Mouse (Mus musculus): Measurements from ENCODE around the gene Sult1c1. TPM values are rescaled to one million over a fixed set of nuclear protein-coding genes. Genes with fewer than 3 reads are reported as not detected.
"Not testable (repeated sequence)": the region's sequence is repeated elsewhere in the genome, so short reads cannot be mapped to it uniquely, and the experiment has no call there.

Gene Sult1c1
- polyA plus RNA-seq (2014; fragmentation: Nextera tagmentation; extraction: Ambion mirVana): not detected in 2 replicates

DNA sequence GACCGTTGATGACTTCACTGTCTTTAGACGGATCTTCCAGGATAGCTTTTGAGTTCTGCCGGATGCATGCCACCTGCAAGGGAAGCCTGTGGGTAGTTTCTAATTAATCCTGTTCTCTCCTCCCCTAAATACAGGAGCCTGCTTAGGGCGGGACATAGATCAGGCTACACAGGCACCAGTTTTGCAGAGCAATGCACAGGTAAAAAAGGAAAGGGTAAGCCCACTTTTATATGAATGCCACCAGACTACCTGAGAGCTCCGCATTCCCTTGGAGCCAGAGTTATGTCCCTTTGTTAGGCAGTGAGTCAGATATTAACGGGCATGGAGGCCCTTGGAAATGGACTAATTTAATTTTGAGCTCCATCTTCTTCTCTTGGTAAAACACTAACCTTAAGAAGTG lies at the start of gene Sult1c1:
Sult1c1 (minus strand) TSS at position 101 of the 400 bp plus-strand sequence.
- Histone ChIP-seq H3K27me3 (ENCODE audit: control insufficient read depth, insufficient read depth, low read length) (no peaks in the 10 kb centered on the region), H3K36me3 (ENCODE audit: control insufficient read depth, insufficient read depth, low read length) (no peaks in the 10 kb centered on the region), H3K4me2 (replicated peaks; ENCODE audit: low read depth, low read length) (no peak within 1 kb of the TSS), H3K27ac (ENCODE audit: low read length) (no peak within 1 kb of the TSS), H3K4me3 (ENCODE audit: low read depth, low read length) (no peak within 1 kb of the TSS), H3K4me1 (ENCODE audit: control insufficient read depth, insufficient read depth, low read length) (no peaks in the 10 kb centered on the region), H3K9me3 (ENCODE audit: control insufficient read depth, low read depth, low read length) (no peaks in the 10 kb centered on the region), H3K9ac (replicated peaks; ENCODE audit: low read depth, low read length) (no peak within 1 kb of the TSS)
- 83% methylated on average over 6 of the region's 6 CpGs for WGBS
- no peak for ATAC-seq (ENCODE audit: insufficient number of reproducible peaks, insufficient read depth, low FRiP score, low read depth)

DNA sequence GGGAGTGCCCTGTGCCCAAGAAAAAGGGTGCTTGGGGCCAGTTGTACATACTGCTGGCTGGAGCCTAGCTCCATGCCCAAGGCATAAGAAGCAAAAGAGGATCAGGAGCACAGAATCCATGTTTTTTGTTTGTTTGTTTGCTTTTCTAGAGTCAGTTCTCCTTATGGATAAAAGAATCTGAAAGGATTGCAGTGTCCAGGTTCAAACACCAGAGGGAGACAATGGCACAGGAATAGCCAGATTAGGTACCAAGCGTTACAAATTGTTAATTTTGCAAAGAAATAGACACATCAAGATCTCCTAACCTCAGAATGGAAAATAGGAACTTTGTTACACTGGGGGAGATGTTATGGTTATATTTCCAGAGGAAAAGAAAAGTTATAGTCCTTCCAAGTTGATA lies 23.7 kb upstream of the Sult1c1 start:
- no peaks in the 10 kb centered on the region for H3K9me3 ChIP-seq (ENCODE audit: control insufficient read depth, low read depth, low read length)
- H3K27ac ChIP-seq (ENCODE audit: low read length): no peak overlapping the region
- ATAC-seq (ENCODE audit: insufficient number of reproducible peaks, insufficient read depth, low FRiP score, low read depth): no peak
- 16% methylated on average over 1 of the region's 1 CpGs for WGBS
- no peaks in the 10 kb centered on the region for H3K27me3 ChIP-seq (ENCODE audit: control insufficient read depth, insufficient read depth, low read length)
- H3K9ac ChIP-seq (replicated peaks; ENCODE audit: low read depth, low read length): no peak overlapping the region
- H3K36me3 ChIP-seq (ENCODE audit: control insufficient read depth, insufficient read depth, low read length): no peaks in the 10 kb centered on the region
- no peaks in the 10 kb centered on the region for H3K4me1 ChIP-seq (ENCODE audit: control insufficient read depth, insufficient read depth, low read length)
- H3K4me2 ChIP-seq (replicated peaks; ENCODE audit: low read depth, low read length): no peak overlapping the region
- no peak overlapping the region for H3K4me3 ChIP-seq (ENCODE audit: low read depth, low read length)

DNA sequence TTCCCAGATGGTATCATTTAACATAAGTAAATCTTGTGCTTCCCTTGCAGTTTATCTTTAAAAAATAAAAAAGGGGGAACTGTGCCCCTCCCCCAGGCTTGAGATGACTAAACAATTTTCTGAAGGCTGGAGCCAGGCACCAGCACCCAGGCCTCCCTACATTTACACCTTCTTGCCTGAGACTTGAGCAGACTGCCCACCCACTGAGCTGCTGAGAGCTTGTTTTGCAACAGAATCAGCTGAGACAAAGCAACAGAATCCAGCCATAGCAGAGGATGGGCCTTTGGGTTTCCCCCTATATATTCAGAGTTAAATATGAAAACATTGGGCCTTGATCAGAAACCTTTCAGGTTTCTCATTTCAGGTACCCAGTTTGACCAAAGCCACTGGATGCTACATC lies 20.7 kb upstream of the Sult1c1 start:
- Histone ChIP-seq H3K27ac (ENCODE audit: low read length) (no peak overlapping the region), H3K36me3 (ENCODE audit: control insufficient read depth, insufficient read depth, low read length) (no peaks in the 10 kb centered on the region), H3K4me2 (replicated peaks; ENCODE audit: low read depth, low read length) (no peak overlapping the region), H3K27me3 (ENCODE audit: control insufficient read depth, insufficient read depth, low read length) (no peaks in the 10 kb centered on the region), H3K9ac (replicated peaks; ENCODE audit: low read depth, low read length) (no peak overlapping the region), H3K4me1 (ENCODE audit: control insufficient read depth, insufficient read depth, low read length) (no peaks in the 10 kb centered on the region), H3K9me3 (ENCODE audit: control insufficient read depth, low read depth, low read length) (no peaks in the 10 kb centered on the region), H3K4me3 (ENCODE audit: low read depth, low read length) (no peak overlapping the region)
- no peak for ATAC-seq (ENCODE audit: insufficient number of reproducible peaks, insufficient read depth, low FRiP score, low read depth)

DNA sequence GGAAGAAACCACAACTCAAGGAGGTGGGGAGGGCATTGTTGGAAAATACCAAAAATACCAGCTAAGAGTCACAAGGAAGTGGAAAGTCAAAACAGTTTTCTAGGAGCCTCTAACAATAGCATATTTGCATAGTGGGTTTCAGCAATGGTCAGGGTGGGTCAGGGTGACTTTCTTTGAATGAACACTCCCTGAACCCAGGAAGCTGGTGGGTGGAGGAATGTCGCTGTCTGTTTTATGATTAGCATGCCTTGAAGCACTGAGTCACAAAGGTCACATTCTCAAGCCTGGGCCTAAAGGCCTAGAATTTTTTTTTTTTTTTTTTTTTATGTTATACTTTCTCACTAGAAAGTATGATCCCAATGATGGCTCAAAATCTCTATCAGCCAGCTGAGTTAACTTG lies 20.1 kb upstream of the Sult1c1 start:
- WGBS: 55% methylated on average over 1 of the region's 1 CpGs
- H3K4me1 ChIP-seq (ENCODE audit: control insufficient read depth, insufficient read depth, low read length); H3K4me3 ChIP-seq (ENCODE audit: low read depth, low read length); H3K27ac ChIP-seq (ENCODE audit: low read length); H3K9me3 ChIP-seq (ENCODE audit: control insufficient read depth, low read depth, low read length); H3K9ac ChIP-seq (replicated peaks; ENCODE audit: low read depth, low read length); H3K27me3 ChIP-seq (ENCODE audit: control insufficient read depth, insufficient read depth, low read length); ATAC-seq (ENCODE audit: insufficient number of reproducible peaks, insufficient read depth, low FRiP score, low read depth); H3K4me2 ChIP-seq (replicated peaks; ENCODE audit: low read depth, low read length); H3K36me3 ChIP-seq (ENCODE audit: control insufficient read depth, insufficient read depth, low read length): not testable (repeated sequence)

DNA sequence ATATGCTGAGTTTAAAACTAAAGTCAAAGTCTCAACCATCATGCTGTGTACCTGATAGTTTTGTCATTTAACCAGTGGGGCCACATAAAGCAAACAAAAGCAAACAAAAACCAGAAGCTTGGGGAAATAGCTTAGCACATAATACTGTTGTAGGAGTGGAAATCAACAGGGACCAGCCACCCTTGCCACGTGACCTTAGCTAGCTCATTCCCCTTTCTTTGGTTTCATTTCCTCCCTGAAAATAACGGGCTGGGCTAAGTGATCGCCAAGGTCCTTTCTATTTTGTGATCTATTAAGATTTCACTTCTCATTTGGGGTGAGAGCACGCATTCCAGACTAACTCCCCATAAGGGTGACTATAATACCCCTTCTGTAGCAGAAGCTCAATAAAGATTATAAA lies 13.0 kb upstream of the Sult1c1 start:
- no peaks in the 10 kb centered on the region for H3K9me3 ChIP-seq (ENCODE audit: control insufficient read depth, low read depth, low read length)
- no peak overlapping the region for H3K27ac ChIP-seq (ENCODE audit: low read length)
- no peak overlapping the region for H3K9ac ChIP-seq (replicated peaks; ENCODE audit: low read depth, low read length)
- WGBS: 81% methylated on average over 4 of the region's 4 CpGs
- H3K4me3 ChIP-seq (ENCODE audit: low read depth, low read length): no peak overlapping the region
- no peaks in the 10 kb centered on the region for H3K36me3 ChIP-seq (ENCODE audit: control insufficient read depth, insufficient read depth, low read length)
- H3K4me1 ChIP-seq (ENCODE audit: control insufficient read depth, insufficient read depth, low read length): no peaks in the 10 kb centered on the region
- no peak for ATAC-seq (ENCODE audit: insufficient number of reproducible peaks, insufficient read depth, low FRiP score, low read depth)
- no peak overlapping the region for H3K4me2 ChIP-seq (replicated peaks; ENCODE audit: low read depth, low read length)
- no peaks in the 10 kb centered on the region for H3K27me3 ChIP-seq (ENCODE audit: control insufficient read depth, insufficient read depth, low read length)

DNA sequence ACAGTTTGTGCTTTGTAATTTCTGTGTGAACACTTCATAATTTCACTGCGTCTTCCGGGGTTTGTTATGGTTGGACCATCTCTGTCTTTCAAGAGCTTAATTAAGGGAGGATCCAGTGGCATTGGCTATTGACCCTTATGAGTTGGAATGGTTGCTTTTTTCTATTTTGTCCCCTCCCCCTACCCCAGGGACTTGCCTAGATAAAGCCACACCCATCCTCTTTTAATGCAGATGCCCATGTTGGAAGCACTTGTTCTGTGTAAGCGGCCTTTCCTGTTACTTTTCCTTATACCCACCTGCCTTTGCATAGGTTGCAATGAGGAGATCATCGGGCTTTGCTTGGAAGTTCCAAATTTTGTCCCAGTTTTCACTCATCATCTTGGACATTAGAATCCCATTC lies 16.9 kb downstream of the Sult1c1 start:
- WGBS: 88% methylated on average over 4 of the region's 4 CpGs

DNA sequence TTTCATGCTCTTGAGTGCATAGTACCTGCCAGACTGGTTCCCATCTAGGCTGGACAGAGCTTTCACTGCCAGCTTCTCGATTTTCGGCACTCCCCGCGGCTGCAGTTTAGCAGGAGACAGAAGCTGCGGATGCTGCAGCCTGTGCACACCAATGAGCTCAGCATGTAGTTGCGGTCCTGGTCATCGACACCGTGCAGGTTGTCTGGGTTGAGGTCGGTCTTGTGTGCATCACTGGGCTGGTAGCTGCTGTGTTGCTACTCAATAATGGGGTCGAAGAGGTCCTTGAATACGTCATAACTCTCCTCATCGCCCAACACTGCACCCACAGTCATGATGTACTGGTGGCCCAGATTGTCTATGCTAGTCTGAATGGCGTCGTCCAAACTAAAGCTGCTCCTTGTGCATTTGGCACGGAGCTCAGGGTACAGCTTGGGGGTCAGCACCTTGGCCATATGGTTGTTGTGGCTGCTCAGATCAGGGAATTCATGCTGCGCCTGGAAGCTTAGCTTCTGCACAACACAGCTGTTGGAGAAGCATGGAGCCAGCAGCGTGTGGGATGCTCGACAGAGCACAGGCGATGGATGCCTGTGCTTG lies 48.8 kb downstream of the Sult1c1 start:
- Histone ChIP-seq H3K27me3 (ENCODE audit: control insufficient read depth, insufficient read depth, low read length) (no peaks in the 10 kb centered on the region), H3K36me3 (ENCODE audit: control insufficient read depth, insufficient read depth, low read length) (no peaks in the 10 kb centered on the region), H3K9me3 (ENCODE audit: control insufficient read depth, low read depth, low read length) (no peaks in the 10 kb centered on the region), H3K9ac (replicated peaks; ENCODE audit: low read depth, low read length) (no peak overlapping the region), H3K4me1 (ENCODE audit: control insufficient read depth, insufficient read depth, low read length) (no peaks in the 10 kb centered on the region), H3K4me2 (replicated peaks; ENCODE audit: low read depth, low read length) (no peak overlapping the region), H3K27ac (ENCODE audit: low read length) (no peak overlapping the region), H3K4me3 (ENCODE audit: low read depth, low read length) (no peak overlapping the region)
- 85% methylated on average over 19 of the region's 19 CpGs for WGBS
- ATAC-seq (ENCODE audit: insufficient number of reproducible peaks, insufficient read depth, low FRiP score, low read depth): no peak

More for the DNA sequence above, 16.9 kb downstream of the Sult1c1 start:
- Histone ChIP-seq H3K27me3 (ENCODE audit: control insufficient read depth, insufficient read depth, low read length) (no peaks in the 10 kb centered on the region), H3K9ac (replicated peaks; ENCODE audit: low read depth, low read length) (no peak overlapping the region), H3K27ac (ENCODE audit: low read length) (no peak overlapping the region), H3K4me2 (replicated peaks; ENCODE audit: low read depth, low read length) (no peak overlapping the region), H3K4me3 (ENCODE audit: low read depth, low read length) (no peak overlapping the region), H3K36me3 (ENCODE audit: control insufficient read depth, insufficient read depth, low read length) (no peaks in the 10 kb centered on the region), H3K4me1 (ENCODE audit: control insufficient read depth, insufficient read depth, low read length) (no peaks in the 10 kb centered on the region), H3K9me3 (ENCODE audit: control insufficient read depth, low read depth, low read length) (no peaks in the 10 kb centered on the region)
- no peak for ATAC-seq (ENCODE audit: insufficient number of reproducible peaks, insufficient read depth, low FRiP score, low read depth)

DNA sequence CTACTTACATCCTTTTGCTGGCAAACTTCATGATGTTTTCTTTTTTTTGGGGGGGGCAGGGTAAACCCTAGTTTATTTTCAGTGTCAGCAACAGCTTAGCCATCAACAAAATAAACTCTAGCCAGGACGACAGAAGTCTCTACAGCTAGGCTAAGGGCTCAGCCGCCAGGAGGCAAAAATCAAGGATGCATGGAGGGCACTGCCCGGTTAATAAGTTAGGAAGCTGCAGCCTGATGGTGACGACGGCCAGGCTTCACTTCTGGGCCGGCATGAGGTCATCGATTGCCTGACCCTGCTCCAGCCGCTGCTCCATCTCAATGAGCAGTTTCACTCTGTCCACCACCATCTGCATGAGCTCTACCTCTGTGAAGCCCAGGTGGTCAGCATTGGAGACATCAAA lies 49.7 kb downstream of the Sult1c1 start:
- Histone ChIP-seq H3K27ac (ENCODE audit: low read length) (no peak overlapping the region), H3K36me3 (ENCODE audit: control insufficient read depth, insufficient read depth, low read length) (no peaks in the 10 kb centered on the region), H3K9ac (replicated peaks; ENCODE audit: low read depth, low read length) (no peak overlapping the region), H3K4me3 (ENCODE audit: low read depth, low read length) (no peak overlapping the region), H3K27me3 (ENCODE audit: control insufficient read depth, insufficient read depth, low read length) (no peaks in the 10 kb centered on the region), H3K9me3 (ENCODE audit: control insufficient read depth, low read depth, low read length) (no peaks in the 10 kb centered on the region), H3K4me2 (replicated peaks; ENCODE audit: low read depth, low read length) (no peak overlapping the region), H3K4me1 (ENCODE audit: control insufficient read depth, insufficient read depth, low read length) (no peaks in the 10 kb centered on the region)
- ATAC-seq (ENCODE audit: insufficient number of reproducible peaks, insufficient read depth, low FRiP score, low read depth): no peak
- WGBS: 87% methylated on average over 8 of the region's 8 CpGs
